Mouse (Mus musculus): ENCODE data around the gene Arsb.

GRCm38 (mm10) chr13:93827745-93828144 is 56.3 kb downstream of the Arsb start:
- TF ChIP-seq CTCF (IDR thresholded peaks at IDR 0.05; ENCODE audit: insufficient read depth, low read depth, low read length), result no peak
- no peak for TF ChIP-seq POLR2A (IDR thresholded peaks at IDR 0.05; ENCODE audit: insufficient read depth, low read depth, low read length)
